Mouse (Mus musculus) heart, postnatal 0 days (tissue): ENCODE measurements around the gene Srarp.

Source experiments
- CTCF ChIP-seq: IDR thresholded peaks from 2 replicates; pipeline ENCODE4 v1.5.1; 2016; ENCODE audit warnings: antibody characterized with exemption, control low read depth, low read depth
- EP300 ChIP-seq: IDR thresholded peaks from 2 replicates; pipeline ENCODE4 v1.6.1; 2016; ENCODE audit warnings: antibody characterized with exemption, low read depth

DNA sequence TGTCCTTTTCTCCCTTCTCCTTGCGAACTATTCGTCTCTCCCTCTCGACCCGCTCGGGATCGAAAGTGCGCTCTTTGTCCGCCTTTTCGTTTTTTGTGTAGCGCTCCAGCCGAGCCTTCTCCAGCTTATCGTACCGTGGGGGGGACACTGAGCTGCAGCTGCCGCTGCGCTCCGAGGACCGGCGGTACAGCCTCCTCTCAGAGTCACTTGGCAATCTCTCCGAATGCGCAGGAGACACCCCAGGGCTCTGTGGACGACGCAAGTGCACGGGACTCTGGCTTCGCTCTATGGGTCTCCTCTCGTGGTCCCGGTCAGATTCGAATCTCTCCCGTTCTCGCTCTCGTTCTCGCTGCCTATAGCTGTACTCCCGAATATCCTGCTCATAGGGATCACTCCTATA, 42.9 kb upstream of the Srarp start:
- TF ChIP-seq CTCF (no peak), EP300 (no peak)
